Mouse (Mus musculus) regulatory T cell (primary cell): ENCODE measurements at regions not wholly inside any gene's neighbourhood (a gene's known extent, or its start where the extent isn't known, plus 50 kb on each side); places are given as distances from the start of the nearest gene placed in this dataset.

Source experiments
- in situ Hi-C: fragments of 300-600 bp; cut with MboI, MseI; formaldehyde crosslinking; loops from one replicate; pipeline ENCODE4 v1.15.1; 2025; ENCODE audit warnings: high pct_unique_total_duplicates

DNA sequence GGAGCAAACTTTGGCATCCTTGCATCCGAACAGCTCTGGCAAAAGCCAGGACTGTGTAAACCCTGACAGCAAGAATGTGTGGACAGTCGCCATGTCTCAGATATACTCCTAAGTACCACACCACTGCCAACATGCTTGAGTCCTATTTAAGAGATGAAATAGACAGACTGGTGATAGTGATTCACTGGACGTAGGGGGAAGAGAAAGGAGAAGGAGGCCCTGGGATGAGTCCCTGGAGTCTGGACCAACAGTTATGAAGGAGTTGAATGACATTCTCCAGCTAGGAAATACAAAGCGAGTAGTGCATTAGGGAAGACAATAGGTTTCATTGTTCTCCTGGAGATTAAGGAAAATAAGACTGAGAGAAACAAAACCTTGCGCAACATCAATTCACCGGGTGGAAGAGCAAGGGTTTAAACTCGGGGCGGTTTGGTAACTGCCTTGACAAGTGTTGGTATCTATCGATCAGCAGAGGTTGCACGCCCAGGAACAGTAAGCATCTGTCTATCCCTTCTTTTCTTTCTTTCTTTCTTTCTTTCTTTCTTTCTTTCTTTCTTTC lies 54.3 kb upstream of the Nrbf2 start:
- in situ Hi-C loops = loop anchor here (10.0 kb wide), 1 partner anchor 105 kb away; no protein-coding TSS in a partner anchor

GRCm38 (mm10) chr10:67344722-67345121 lies 59.6 kb upstream of the Nrbf2 start:
- in situ Hi-C loops = no loop called here

GRCm38 (mm10) chr10:67350956-67351355 lies 65.9 kb upstream of the Nrbf2 start:
- in situ Hi-C loops = no loop called here

GRCm38 (mm10) chr10:67360793-67361192 lies 75.7 kb upstream of the Nrbf2 start:
- in situ Hi-C loops = no loop called here

DNA sequence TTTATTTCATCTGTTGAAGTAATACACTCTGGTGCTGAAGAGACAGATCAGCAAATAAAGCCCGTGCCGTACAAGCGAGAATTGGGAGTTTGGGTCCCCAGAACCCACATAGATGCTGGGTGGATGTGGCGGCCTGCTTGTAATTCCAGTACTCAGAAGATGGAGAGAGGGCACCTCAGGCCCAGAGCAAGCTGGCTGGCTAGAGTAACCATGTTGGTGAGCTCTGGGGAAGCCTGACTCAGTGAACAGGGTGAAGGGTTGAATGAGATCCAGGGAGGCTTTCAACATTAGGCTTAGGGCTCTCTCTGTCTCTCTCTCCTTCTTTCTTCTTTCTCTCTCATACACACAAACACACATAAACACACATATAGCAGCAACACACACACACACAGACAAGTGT lies 76.2 kb upstream of the Nrbf2 start:
- in situ Hi-C loops = no loop called here

DNA sequence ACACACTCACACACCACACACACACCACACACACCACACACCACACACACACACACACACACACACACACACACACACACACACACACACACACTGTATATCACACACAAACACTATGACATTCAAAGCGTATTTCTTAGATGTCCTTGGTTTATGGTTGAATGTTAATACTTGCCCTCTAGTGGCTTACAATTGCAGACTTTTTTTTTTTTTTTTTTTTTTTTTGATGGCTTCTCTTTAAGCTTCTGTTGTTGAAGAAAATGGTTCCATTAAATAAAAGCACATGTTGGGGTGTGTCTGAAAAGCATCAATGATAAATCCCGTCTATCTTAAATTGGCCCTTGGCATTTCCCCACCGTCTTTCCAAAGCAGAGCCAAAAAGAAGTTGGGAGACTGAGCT lies 79.5 kb upstream of the Nrbf2 start:
- in situ Hi-C loops = no loop called here

DNA sequence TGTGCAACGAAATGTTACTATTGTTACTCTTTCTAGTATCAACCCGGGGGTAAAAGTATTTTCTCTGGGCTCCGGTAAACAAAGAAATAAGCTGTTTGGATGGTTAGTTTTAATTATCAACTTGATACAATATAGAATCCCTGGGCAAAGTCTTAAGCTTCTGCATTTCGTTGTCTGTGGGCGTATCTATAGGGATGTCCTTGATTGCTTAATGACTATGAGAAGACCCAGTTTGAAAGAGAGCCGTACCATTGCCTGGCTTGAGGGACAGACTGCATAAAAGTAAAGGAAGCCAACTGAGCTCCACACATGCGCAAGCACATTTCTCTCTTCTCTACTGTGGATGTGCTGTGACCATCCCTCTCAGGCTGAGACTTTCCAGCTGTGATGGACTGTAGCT lies 80.1 kb upstream of the Nrbf2 start:
- in situ Hi-C loops = no loop called here

- in situ Hi-C loops = no loop called here
Observed at GRCm38 (mm10) chr10:67372569-67373161, 87.6 kb upstream of the Nrbf2 start.

DNA sequence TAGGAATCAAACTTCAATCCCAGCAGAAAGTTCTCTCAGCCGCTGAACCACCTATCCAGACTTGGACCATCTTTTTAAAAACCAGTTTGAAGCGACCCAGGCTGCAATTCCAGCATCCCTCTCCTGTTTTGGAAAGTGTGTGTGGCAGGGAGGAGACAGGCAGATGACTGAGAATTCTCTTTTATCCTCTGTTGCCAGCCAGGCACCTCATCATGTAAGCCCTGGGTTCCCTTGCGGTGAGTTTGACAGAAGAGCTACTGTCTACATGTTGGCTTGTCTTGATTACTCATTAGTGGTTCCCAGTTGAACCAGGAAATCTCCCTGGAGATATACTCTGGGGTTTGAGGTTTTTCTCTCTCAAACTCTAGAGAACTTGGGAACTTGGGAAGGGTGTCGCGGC lies 91.5 kb upstream of the Nrbf2 start:
- in situ Hi-C loops = no loop called here

DNA sequence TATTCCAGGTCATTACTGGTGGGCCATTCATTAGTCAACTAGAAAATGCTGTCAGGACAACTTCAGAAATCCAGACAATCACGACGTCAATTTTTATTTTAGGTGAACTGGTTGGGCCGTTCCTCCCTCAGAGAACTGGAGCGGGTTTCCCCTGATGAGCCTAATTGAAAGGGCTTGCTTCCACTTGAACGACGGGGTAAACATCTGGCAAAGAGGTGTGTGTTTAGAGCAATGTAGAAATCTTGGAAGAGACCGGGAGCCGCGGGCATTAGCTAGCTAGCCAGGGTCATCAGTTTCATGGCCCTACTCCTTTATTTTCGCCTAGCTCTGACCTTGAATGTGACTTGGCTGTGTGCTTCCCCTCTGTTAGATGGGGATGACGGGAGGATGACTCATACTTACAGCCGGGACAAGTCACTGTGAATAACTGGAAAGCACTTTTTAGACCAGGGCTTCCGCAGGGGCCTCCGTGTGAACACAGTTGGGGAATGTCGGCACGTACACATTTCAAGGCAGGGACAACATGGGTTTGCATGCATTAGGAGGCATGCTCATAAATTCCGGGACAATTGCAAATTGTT lies 92.6 kb upstream of the Nrbf2 start:
- in situ Hi-C loops = no loop called here

DNA sequence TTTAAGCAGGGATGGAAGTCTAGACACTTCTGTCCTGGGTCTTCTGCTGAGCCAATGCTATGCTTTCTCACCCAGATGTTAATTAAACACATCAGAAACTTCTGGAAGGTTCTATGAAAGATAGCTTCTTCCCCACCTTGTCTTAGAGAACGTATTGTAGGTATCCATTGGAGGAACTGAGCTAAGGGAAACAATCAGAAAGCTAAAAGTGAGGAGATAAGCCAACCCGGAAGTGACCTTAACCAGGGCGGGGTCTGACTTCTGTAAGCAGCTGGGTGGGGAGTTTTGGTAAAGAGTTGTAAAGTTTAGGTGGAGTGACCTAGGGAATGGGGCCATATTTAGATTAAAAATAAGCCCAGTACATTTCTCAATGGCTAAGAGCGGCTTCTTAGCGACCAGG lies 95.1 kb upstream of the Nrbf2 start:
- in situ Hi-C loops = no loop called here

DNA sequence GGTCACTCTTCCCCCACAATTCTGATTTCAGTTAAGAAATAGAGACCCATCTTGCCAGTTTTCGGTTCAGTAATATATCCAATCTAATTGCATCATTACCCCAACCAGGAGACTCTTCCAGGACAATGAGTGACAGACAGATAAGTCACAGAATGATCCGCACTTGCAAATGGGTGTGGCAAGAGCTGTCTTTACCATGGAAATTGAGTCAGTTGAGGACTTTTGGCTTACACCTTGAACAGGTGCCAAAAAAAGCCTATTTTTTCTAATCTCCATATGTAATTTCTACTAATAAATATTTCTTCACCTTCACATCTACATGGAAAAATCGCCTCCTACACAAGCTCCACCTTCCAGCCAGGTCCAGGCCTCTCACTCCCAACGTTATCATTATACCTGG lies 98.2 kb upstream of the Nrbf2 start:
- in situ Hi-C loops = no loop called here

DNA sequence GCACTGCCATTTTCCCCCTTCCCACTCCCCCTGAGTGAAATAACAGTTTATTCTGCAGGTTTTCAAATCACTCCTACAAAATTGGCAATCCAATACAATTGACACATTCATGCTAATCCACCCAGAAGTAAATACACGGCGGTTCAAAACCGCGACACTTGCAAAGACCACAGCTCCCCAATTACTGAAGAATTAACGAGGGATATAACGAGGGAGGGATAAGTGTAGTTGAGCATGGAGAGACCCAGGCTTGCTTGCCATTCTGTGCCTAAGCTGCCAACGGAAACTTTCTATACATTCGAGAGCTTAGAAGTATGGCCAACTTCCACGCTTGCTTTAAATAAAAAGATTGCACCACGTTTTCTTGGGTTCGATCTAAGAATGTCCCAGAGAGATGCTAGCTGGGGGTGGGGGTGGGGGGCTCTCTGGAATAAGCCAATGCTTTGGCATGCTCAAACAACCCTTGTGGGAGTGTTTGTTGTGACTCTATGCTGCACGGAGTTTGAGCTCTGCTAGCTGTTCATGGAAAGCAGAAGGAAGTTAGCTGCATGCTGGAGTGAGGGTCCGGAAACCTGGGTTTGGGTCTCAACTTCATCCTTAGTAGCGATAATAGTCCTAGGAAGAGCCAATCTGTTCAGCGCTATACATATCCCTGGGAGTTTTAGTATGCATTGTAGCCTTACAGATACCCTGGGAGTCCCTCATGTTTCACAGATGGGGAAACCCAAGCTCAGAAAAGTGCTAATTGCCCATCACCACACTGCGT lies 98.9 kb upstream of the Nrbf2 start:
- in situ Hi-C loops = no loop called here

DNA sequence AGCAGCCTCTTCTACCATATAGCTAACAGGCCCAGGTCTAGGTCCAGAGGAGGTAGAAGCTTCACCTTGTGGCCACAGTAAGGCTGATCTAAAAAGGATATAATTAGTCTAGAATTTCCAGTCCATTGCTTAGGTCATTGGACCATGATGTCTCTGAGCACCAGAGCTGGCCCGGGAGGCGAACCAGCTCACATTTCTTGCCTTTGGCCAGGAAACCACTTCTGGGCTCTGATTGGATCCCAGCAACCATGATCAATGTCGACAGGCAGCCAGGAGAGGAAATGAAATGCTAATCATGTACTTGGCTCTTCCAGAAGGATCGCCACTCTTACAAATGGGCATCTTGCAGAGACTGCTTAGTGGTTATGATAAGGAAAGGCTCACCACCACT lies 99.5 kb upstream of the Nrbf2 start:
- in situ Hi-C loops = no loop called here

- in situ Hi-C loops = no loop called here
Observed at GRCm38 (mm10) chr10:67385966-67386365, 100.9 kb upstream of the Nrbf2 start.

DNA sequence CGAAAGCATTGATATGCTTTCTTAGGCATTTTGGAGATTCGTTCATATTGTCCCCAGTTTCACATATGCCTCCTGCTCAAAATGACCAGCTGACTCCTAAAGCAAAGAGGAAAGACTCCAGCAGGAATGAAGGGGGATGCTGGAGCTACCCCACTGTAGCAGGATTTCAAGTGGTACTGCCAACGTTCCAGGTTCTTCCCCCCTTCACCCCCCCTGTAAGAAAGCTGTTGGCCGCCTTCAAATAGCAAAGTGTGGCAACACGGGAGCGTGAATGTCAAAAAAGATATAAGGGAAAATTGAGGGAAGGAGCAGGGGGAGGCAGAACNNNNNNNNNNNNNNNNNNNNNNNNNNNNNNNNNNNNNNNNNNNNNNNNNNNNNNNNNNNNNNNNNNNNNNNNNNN lies 103.7 kb upstream of the Nrbf2 start:
- in situ Hi-C loops = no loop called here

DNA sequence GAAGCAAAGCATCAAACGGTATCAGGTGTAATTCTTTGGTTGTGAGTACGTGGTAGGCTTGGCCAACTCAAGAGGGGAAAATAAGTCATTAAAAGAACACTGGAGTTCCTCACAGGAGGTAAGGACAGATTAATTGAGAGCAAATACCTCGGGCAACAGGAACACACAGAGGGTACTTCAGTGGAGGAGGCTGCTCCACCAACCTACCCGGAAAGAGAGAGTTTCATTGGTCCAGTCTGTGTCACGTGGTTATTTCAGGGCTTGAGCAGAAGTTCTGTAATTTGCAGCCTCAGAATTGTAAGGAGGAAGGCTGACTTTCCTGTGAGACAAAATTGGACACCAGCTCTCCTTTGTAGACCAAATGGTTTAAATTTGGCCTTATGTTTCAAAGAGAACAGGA lies 115.3 kb upstream of the Nrbf2 start:
- in situ Hi-C loops = no loop called here

- in situ Hi-C loops = no loop called here
Observed at GRCm38 (mm10) chr10:67401409-67401808, 116.3 kb upstream of the Nrbf2 start.

DNA sequence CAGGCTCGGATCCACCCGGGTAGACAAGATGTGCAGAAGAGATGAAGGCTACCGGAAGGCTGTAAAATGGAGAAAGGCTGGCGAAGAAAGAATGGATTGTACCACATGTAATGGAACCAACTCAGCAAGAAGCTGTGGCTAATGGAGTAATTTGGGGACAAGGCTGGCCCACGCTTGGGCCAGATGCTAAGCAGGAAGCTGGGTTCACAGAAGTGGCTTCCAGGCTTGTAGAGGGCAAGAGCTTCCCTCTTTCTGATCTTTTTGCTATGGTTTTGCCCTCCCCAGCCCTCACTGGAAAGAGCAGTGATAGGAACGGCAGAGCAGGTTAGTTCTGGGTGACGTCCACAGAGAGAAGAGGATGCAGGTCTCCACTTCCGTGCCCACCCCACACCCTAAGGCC lies 117.7 kb upstream of the Egr2 start:
- in situ Hi-C loops = no loop called here

GRCm38 (mm10) chr10:67420761-67421160 lies 114.5 kb upstream of the Egr2 start:
- in situ Hi-C loops = no loop called here

DNA sequence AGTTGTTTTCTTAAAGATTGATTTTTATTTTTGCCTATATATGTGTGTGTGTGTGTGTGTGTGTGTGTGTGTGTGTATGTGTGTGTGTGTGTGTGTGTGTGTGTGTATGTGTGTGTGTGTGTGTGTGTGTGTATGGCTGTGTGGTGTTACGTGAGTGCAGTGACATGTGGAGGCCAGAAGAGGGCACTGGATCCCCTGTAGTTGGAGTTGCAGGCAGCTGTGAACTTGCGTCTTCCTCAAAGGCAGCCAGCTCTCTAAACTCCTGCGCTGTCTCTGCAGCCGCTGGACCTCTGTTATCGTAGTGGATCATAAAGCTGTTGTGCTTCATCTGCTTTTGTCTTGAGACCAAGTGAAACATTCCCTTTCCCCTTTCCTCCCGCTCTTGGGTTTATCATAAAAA lies 109.9 kb upstream of the Egr2 start:
- in situ Hi-C loops = no loop called here

- in situ Hi-C loops = no loop called here
Observed at GRCm38 (mm10) chr10:67427220-67427619, 108.1 kb upstream of the Egr2 start.

DNA sequence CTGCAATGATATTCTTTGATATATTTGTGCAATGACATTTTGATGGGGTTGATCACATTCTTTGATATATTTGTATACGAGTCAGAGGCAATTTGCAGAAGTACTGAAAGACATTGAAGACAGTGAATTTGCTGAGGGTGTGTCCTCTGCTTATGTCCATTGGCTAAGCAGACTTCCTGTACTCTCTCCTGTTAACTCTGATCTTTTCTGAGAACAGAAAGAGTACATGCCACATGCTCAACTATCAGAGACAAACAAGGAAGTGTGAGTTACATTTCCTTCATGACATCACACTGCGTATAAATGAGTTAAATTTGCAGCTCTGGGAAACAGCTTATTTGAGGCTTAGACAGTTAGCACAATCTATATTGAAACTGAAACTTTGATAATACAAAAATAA lies 104.5 kb upstream of the Egr2 start:
- in situ Hi-C loops = no loop called here
